Mouse (Mus musculus): Measurements from ENCODE around the gene Hpse.

DNA sequence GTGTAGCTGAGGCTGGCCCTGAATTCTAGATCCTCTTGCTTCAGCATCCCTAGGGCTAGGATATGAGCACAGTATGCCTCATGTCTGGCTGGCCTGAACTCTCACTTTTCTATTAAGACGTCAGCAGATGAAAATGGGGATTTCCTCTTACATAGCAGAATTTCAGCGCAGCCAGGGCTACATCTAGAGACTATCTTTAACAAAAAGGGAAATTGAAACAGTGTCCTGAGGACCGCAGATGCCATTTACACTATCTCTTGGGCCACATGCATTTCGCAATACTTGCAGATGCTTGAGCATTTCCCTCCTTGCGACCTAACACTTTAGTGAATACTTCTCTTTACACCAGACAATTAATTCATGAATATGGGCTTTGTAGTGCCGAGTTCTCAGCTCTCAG lies 63.2 kb downstream of the Hpse start:
- TF ChIP-seq GATA1 (IDR thresholded peaks at IDR 0.05; ENCODE audit: low read length) (no peak), TAL1 (IDR thresholded peaks at IDR 0.05; ENCODE audit: low read length) (no peak)

Data from erythroblast, embryonic 14.5 days (primary cell).